Mouse (Mus musculus) liver, adult 2 months (tissue): Measurements from ENCODE around the gene Gm37240.

Experiments used
- CTCF ChIP-seq: fragments of 200-500 bp; IDR thresholded peaks from 2 replicates; pipeline ENCODE4 v1.5.1; 2011; ENCODE audit warnings: low read depth, low read length, control low read depth
- POLR2A ChIP-seq: fragments of 200-500 bp; IDR thresholded peaks from 2 replicates; pipeline ENCODE4 v1.6.1; 2011; ENCODE audit warnings: low read length, control low read depth; ENCODE audit not compliant: insufficient read depth; ENCODE audit errors: extremely low read depth

GRCm38 (mm10) chr3:84936252-84936651 is 951.1 kb downstream of the Gm37240 start:
- no peak for TF ChIP-seq POLR2A
- TF ChIP-seq CTCF = no peak
